ENCODE assay signal across 8 mouse cellular contexts in the genomic region with DNA sequence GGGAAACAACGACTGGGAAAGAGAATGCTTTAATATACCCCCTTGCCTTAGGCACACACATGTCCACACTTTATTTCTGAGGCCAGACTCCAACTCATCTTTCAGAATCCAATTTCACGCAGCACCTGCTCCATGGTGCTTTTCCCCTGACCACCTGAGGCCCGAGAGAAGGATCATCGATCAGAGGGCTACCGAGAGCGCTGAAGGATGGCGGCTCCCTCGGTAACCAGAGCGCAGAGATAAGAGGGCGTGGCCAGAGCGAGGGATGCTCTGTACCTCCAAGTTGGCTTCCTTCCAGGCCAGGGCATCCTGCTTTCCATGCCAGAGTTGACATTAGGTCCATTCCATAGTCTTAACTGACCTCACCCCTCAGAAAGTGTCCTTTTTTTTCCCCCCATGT. TPM values are rescaled to one million over a fixed set of nuclear protein-coding genes. Genes with fewer than 3 reads are reported as not detected.
A peak's percentile ranks its signal among the peaks of the same experiment; 100 is the strongest.
DNase-seq lines count a peak whose midpoint lies in the region; ATAC-seq and TF ChIP-seq lines count a peak whose summit lies in the region.

No protein-coding gene starts in this region.

- TF ChIP-seq CTCF in cortical plate, adult 2 months (IDR thresholded peaks at IDR 0.05; ENCODE audit: extremely low read depth, insufficient read depth, low read length): no peak

- no peaks in the 10 kb centered on the region for H3K36me3 ChIP-seq in kidney, embryonic 15.5 days
- H3K36me3 ChIP-seq in hindbrain, embryonic 14.5 days (replicated peaks; ENCODE audit: control insufficient read depth, insufficient read depth): no peaks in the 10 kb centered on the region
- no peaks in the 10 kb centered on the region for H3K36me3 ChIP-seq in midbrain, embryonic 15.5 days (replicated peaks)

- peaks cover 17% of the 10 kb centered on the region for H3K27me3 ChIP-seq in kidney, embryonic 15.5 days
- no peaks in the 10 kb centered on the region for H3K27me3 ChIP-seq in hindbrain, embryonic 14.5 days (ENCODE audit: control insufficient read depth, insufficient read depth, low read length)
- no peaks in the 10 kb centered on the region for H3K27me3 ChIP-seq in midbrain, embryonic 15.5 days (replicated peaks)

- TF ChIP-seq POLR2A in cortical plate, adult 2 months (IDR thresholded peaks at IDR 0.05; ENCODE audit: extremely low read depth, insufficient read depth, low read length): no peak

- H3K4me1 ChIP-seq in kidney, embryonic 15.5 days: peaks cover 53% of the 10 kb centered on the region
- H3K4me1 ChIP-seq in cortical plate, adult 2 months (ENCODE audit: control insufficient read depth, insufficient read depth, low read length): no peaks in the 10 kb centered on the region
- H3K4me1 ChIP-seq in hindbrain, embryonic 14.5 days (replicated peaks; ENCODE audit: control insufficient read depth, insufficient read depth, low read length): peaks cover 38% of the 10 kb centered on the region
- H3K4me1 ChIP-seq in midbrain, embryonic 15.5 days: peaks cover 42% of the 10 kb centered on the region

- peak overlapping the region; percentile 91 for H3K4me2 ChIP-seq in kidney, embryonic 15.5 days
- H3K4me2 ChIP-seq in hindbrain, embryonic 14.5 days (replicated peaks): peak overlapping the region; percentile 68
- H3K4me2 ChIP-seq in midbrain, embryonic 15.5 days: peak overlapping the region; percentile 76

- peak overlapping the region; percentile 95 for H3K27ac ChIP-seq in kidney, embryonic 15.5 days
- no peak overlapping the region for H3K27ac ChIP-seq in cortical plate, adult 2 months (ENCODE audit: insufficient read depth, low read length)
- peak overlapping the region; percentile 96 for H3K27ac ChIP-seq in hindbrain, embryonic 14.5 days
- H3K27ac ChIP-seq in midbrain, embryonic 15.5 days: peak overlapping the region; percentile 95

- peak overlapping the region; percentile 73 for H3K4me3 ChIP-seq in kidney, embryonic 15.5 days (replicated peaks)
- peak overlapping the region; percentile 31; the same call in 1 of the 2 replicates for H3K4me3 ChIP-seq in cortical plate, adult 2 months (ENCODE audit: insufficient read depth, low read length)
- H3K4me3 ChIP-seq in hindbrain, embryonic 14.5 days (replicated peaks; ENCODE audit: low read length): peak overlapping the region; percentile 61
- H3K4me3 ChIP-seq in midbrain, embryonic 15.5 days: peak overlapping the region; percentile 74

- peak; percentile 15 for ATAC-seq in kidney, embryonic 15.5 days (replicated peaks; ENCODE audit: low FRiP score)
- peak; percentile 31; the same call in 1 of the 2 replicates for ATAC-seq in hindbrain, embryonic 14.5 days (ENCODE audit: low FRiP score)
- ATAC-seq in midbrain, embryonic 15.5 days (replicated peaks): peak; percentile 31

- WGBS in kidney, embryonic 15.5 days: 1% methylated on average over 11 of the region's 11 CpGs
- 0% methylated on average over 11 of the region's 11 CpGs for WGBS in hindbrain, embryonic 14.5 days
- WGBS in midbrain, embryonic 15.5 days: 0% methylated on average over 11 of the region's 11 CpGs

- DNase-seq in kidney, adult 11 months: no peak
- peak; percentile 40 for DNase-seq in hindbrain, embryonic 14.5 days (ENCODE audit: low spot score)
- no peak for DNase-seq in adrenal gland, postnatal 25 days
- DNase-seq in left cerebral cortex, postnatal 14 days (ENCODE audit: low spot score in 2 of 2): no peak
- no peak for DNase-seq in gastrocnemius, postnatal 10 days

- H3K9me3 ChIP-seq in kidney, embryonic 15.5 days (replicated peaks): no peaks in the 10 kb centered on the region
- H3K9me3 ChIP-seq in hindbrain, embryonic 14.5 days (ENCODE audit: control insufficient read depth, low read length): no peaks in the 10 kb centered on the region
- no peaks in the 10 kb centered on the region for H3K9me3 ChIP-seq in midbrain, embryonic 15.5 days

- intact Hi-C loops in left cerebral cortex, postnatal 14 days (cut with DNase I): loop anchor here (5.0 kb wide), 2 partner anchors 48 to 57 kb away; no protein-coding TSS in a partner anchor

- H3K9ac ChIP-seq in kidney, embryonic 15.5 days: peak overlapping the region; percentile 77; the same call in 1 of the 2 replicates
- peak overlapping the region; percentile 85 for H3K9ac ChIP-seq in hindbrain, embryonic 14.5 days
- peak overlapping the region; percentile 83 for H3K9ac ChIP-seq in midbrain, embryonic 15.5 days

RNA-seq across cellular contexts. Expression of gene Spsb4, which starts 0.6 kb away (rescaled TPM):
- polyA plus RNA-seq in kidney, embryonic 15.5 days (2015; fragmentation: Nextera tagmentation; extraction: Ambion mirVana): 56.8 and 58.0 TPM in 2 replicates
- polyA plus RNA-seq in cortical plate, adult 2 months (2012; rRNA removed): 3.6 and 3.7 TPM in 2 replicates
- polyA plus RNA-seq in hindbrain, embryonic 14.5 days (2014; fragmentation: Nextera tagmentation; extraction: Ambion mirVana): 26.6 and 34.0 TPM in 2 replicates
- polyA plus RNA-seq in midbrain, embryonic 15.5 days (2015; fragmentation: Nextera tagmentation; extraction: Ambion mirVana): 31.7 and 39.0 TPM in 2 replicates
- 0.86 and 1.2 TPM in 2 replicates for total RNA-seq in adrenal gland, postnatal 25 days (2021)
- total RNA-seq in left cerebral cortex, postnatal 14 days (2021): 1 to 10 TPM; 6.7 to 6.9 TPM
- 1 to 10 TPM; 5.6 to 7.8 TPM for total RNA-seq in gastrocnemius, postnatal 10 days (2021)
